Mouse (Mus musculus): ENCODE measurements around the gene Pkd2l1.

Pkd2l1 gene

GRCm38 (mm10) chr19:44107661-44108521 is 84.4 kb downstream of the Pkd2l1 start:
- no peak for DNase-seq (ENCODE audit: low read depth in 1 of 2, low spot score in 2 of 2)

DNA sequence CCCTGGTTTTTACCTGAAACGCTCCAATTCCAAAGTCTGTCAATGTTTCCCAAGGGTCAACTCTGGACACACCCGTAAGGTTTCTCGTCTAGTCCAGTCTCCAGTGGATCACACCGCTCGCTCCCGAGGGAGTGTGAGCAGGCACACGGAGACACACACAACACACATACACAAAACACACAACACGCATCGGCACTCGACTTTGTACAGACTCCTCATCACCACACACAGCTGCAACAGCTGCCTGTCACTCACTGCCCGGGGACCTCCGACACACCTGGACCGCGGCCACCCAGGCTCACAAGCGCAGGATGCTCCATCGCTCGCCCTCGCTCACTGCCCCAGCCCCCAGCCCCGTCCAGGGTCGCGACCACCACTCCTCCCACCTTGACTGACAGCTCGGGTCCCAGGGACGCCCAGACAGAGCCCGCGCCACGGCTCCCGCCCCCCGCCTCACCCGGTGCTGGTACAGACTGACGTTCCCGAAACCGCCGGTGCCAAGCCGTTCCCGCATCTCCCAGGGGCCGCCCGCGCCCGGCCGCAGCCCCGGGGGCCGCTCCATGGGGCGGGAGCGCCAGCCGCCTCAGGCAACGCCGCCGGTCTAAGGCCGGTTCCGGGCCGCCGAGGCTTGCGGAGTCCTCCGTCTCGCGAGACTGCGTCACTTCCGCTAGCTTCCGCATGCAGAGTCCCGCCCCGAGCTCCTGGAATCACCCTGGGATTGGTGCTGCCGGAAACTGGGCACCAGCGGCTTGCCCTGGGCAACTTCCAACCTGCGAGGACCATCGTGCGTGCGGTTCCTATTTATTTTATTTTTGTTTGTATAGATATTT is 85.2 kb downstream of the Pkd2l1 start, which contains the start of gene Chuk:
Chuk (minus strand) TSS at position 650 of the 830 bp plus-strand sequence.
- peak; percentile 83 to 92 for DNase-seq (ENCODE audit: low read depth in 1 of 2, low spot score in 2 of 2)

GRCm38 (mm10) chr19:44104393-44104792 is 87.8 kb downstream of the Pkd2l1 start:
- peak in 1 of 2 experiments; percentile 18 for DNase-seq (ENCODE audit: low read depth in 1 of 2, low spot score in 2 of 2)

GRCm38 (mm10) chr19:44103001-44103400 is 89.2 kb downstream of the Pkd2l1 start:
- no peak for DNase-seq (ENCODE audit: low read depth in 1 of 2, low spot score in 2 of 2)

DNA sequence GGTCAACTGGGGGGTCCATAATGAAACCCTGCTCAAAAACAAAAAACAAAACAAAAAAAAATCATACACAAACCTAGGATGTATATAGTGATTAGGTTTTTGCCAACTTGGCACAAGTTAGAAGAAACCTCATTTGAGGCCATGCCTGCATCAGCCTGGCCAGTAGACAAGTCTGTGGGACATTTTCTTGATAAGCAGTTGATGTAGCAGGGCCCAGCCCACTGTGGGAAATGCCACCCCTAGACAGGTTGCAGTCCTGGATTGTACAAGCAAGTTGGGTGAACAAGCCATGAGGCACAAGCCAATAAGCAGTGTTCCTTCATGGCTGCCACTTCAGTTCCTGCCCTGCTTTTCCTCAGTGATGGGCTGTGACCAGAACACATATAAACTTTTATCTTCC is 91.4 kb downstream of the Pkd2l1 start:
- no peak for DNase-seq (ENCODE audit: low read depth in 1 of 2, low spot score in 2 of 2)

Measured in monocyte, adult 2 months (primary cell).